Mouse (Mus musculus) cerebellum, adult 9-10 months (tissue): Measurements from ENCODE around the gene Tsc1.
A peak's percentile ranks its signal among the peaks of the same experiment; 100 is the strongest.

Experiments used
- DNase-seq: peaks from one replicate; pipeline ENCODE4 v3.0.0; 2022

The Tsc1 gene

GRCm38 (mm10) chr2:28653351-28653750 lies 12.3 kb downstream of the Tsc1 start:
- DNase-seq: no peak

- DNase-seq: no peak
Measured at GRCm38 (mm10) chr2:28654295-28654694, 13.3 kb downstream of the Tsc1 start.

- DNase-seq: no peak
Measured at GRCm38 (mm10) chr2:28656216-28656615, 15.2 kb downstream of the Tsc1 start.

- no peak for DNase-seq
Measured at GRCm38 (mm10) chr2:28662891-28663290, 21.9 kb downstream of the Tsc1 start.

GRCm38 (mm10) chr2:28665818-28666217 lies 24.8 kb downstream of the Tsc1 start:
- no peak for DNase-seq

GRCm38 (mm10) chr2:28671438-28671837 lies 30.4 kb downstream of the Tsc1 start:
- no peak for DNase-seq

GRCm38 (mm10) chr2:28676005-28676404 lies 35.0 kb downstream of the Tsc1 start:
- DNase-seq: no peak

- peak; percentile 46 for DNase-seq
Measured at GRCm38 (mm10) chr2:28680710-28681109, 39.7 kb downstream of the Tsc1 start.

GRCm38 (mm10) chr2:28681718-28682117 lies 40.7 kb downstream of the Tsc1 start:
- peak; percentile 48 for DNase-seq

GRCm38 (mm10) chr2:28685895-28686294 lies 44.9 kb downstream of the Tsc1 start:
- DNase-seq: no peak

- no peak for DNase-seq
Measured at GRCm38 (mm10) chr2:28688431-28688830, 47.4 kb downstream of the Tsc1 start.

GRCm38 (mm10) chr2:28692692-28693091 lies 51.7 kb downstream of the Tsc1 start:
- no peak for DNase-seq

GRCm38 (mm10) chr2:28698566-28698965 lies 57.5 kb downstream of the Tsc1 start:
- no peak for DNase-seq

GRCm38 (mm10) chr2:28699361-28700335 lies 58.6 kb downstream of the Tsc1 start, which contains the start of the genes Spaca9 and Ak8:
Gene Spaca9, minus strand, starts transcription at chr2:28699727.
Gene Ak8, plus strand, starts transcription at chr2:28700164.
- peak; percentile 55 for DNase-seq

- DNase-seq: no peak
Measured at GRCm38 (mm10) chr2:28701646-28702262, 60.7 kb downstream of the Tsc1 start.

GRCm38 (mm10) chr2:28706106-28706636 lies 65.1 kb downstream of the Tsc1 start:
- DNase-seq: no peak

GRCm38 (mm10) chr2:28706787-28707186 lies 65.8 kb downstream of the Tsc1 start:
- DNase-seq: no peak

GRCm38 (mm10) chr2:28713036-28713435 lies 72.0 kb downstream of the Tsc1 start:
- DNase-seq: no peak

GRCm38 (mm10) chr2:28722419-28722818 lies 81.4 kb downstream of the Tsc1 start:
- no peak for DNase-seq

- DNase-seq: no peak
Measured at GRCm38 (mm10) chr2:28723912-28724311, 82.9 kb downstream of the Tsc1 start.

GRCm38 (mm10) chr2:28727786-28728404 lies 86.9 kb downstream of the Tsc1 start:
- DNase-seq: no peak

GRCm38 (mm10) chr2:28730676-28731075 lies 89.6 kb downstream of the Tsc1 start:
- no peak for DNase-seq

- DNase-seq: no peak
Measured at GRCm38 (mm10) chr2:28737112-28737511, 96.1 kb downstream of the Tsc1 start.
